Mouse (Mus musculus): ENCODE measurements around the gene Tmem53. TPM values are rescaled to one million over a fixed set of nuclear protein-coding genes. Genes with fewer than 3 reads are reported as not detected.
A peak's percentile ranks its signal among the peaks of the same experiment; 100 is the strongest.

The Tmem53 gene
- polyA plus RNA-seq, 1 experiment from 2014 or later: 34.4 TPM

DNA sequence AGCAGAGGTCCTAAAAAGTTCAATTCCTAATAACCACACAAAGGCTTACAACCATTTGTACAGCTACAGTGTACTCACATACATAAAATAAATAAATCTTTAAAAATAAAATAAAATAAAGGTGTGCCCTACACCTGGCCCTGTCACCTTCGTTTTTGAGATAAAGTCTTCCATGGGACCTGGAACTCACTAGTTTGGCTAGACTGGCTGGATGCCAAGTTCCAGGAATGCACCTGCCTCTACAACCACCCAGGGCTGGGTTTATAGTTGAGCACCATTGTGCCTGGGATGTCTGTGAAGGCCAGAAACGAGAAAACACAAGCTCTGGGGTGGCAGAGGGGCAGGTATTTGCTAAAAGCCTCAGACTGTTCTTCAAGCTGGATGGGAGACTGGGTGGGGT lies 12.6 kb upstream of the Tmem53 start:
- H3K9ac ChIP-seq (ENCODE audit: low read depth, low read length): no peak overlapping the region
- H3K4me3 ChIP-seq (replicated peaks; ENCODE audit: low read depth, low read length): no peak overlapping the region
- H3K27me3 ChIP-seq (ENCODE audit: insufficient read depth, low read length): no peaks in the 10 kb centered on the region
- H3K36me3 ChIP-seq (ENCODE audit: insufficient read depth, low read length): no peaks in the 10 kb centered on the region
- DNase-seq (ENCODE audit: low spot score): no peak
- no peaks in the 10 kb centered on the region for H3K9me3 ChIP-seq (replicated peaks; ENCODE audit: low read length)
- no peak for TF ChIP-seq CTCF (IDR thresholded peaks at IDR 0.05; ENCODE audit: low read depth)
- ATAC-seq (replicated peaks; ENCODE audit: low FRiP score, low read depth): no peak
- no peak overlapping the region for H3K4me2 ChIP-seq (ENCODE audit: low read length)
- 48% methylated on average over 2 of the region's 2 CpGs for WGBS
- H3K4me1 ChIP-seq (replicated peaks; ENCODE audit: insufficient read depth, low read length): no peaks in the 10 kb centered on the region
- no peak overlapping the region for H3K27ac ChIP-seq

DNA sequence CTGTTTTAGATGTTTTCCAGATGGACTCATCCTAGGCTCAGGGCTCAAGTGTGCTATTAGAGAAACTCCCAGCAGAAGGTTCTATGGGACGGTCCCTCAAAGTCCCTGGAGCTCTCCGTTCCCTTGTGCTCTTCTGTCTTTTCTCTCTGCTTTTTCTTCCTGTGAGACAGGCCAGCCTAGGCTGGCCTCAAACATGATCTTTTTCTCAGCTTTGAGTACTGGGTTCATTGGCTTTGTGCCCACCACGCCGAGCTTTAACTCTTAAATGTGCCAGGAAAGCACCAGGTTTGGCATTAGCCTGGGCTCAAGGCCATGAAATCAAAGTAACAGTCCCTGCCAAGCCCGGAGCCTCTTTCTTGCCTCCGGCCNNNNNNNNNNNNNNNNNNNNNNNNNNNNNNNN lies 10.9 kb upstream of the Tmem53 start:
- DNase-seq (ENCODE audit: low spot score) (no peak), ATAC-seq (replicated peaks; ENCODE audit: low FRiP score, low read depth) (no peak)
- Histone ChIP-seq H3K4me1 (replicated peaks; ENCODE audit: insufficient read depth, low read length) (no peaks in the 10 kb centered on the region), H3K27ac (no peak overlapping the region), H3K4me2 (ENCODE audit: low read length) (no peak overlapping the region), H3K4me3 (replicated peaks; ENCODE audit: low read depth, low read length) (no peak overlapping the region), H3K9ac (ENCODE audit: low read depth, low read length) (no peak overlapping the region), H3K27me3 (ENCODE audit: insufficient read depth, low read length) (no peaks in the 10 kb centered on the region), H3K36me3 (ENCODE audit: insufficient read depth, low read length) (no peaks in the 10 kb centered on the region), H3K9me3 (replicated peaks; ENCODE audit: low read length) (no peaks in the 10 kb centered on the region)
- WGBS: 71% methylated on average over 6 of the region's 6 CpGs
- TF ChIP-seq CTCF (IDR thresholded peaks at IDR 0.05; ENCODE audit: low read depth): no peak

DNA sequence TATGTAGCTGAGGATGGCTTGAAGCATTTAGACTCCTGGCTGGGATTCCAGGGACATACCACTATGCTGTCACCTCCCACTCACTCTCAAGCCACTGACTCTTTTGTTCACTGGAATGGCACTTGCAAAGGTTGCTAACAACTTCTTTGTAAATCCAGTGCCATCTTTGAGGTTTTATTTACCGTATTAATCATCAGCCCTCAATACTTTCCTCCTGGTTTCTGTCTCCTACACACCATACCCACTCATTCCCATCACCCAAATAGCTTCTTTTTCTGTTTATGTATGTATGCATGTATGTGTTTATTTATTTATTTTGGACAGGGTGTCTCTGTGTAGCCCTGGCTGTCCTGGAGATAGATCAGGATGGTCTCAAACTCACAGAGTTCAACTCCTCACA lies 769 bp upstream of the Tmem53 start:
- no peak overlapping the region for H3K4me3 ChIP-seq (replicated peaks; ENCODE audit: low read depth, low read length)
- no peaks in the 10 kb centered on the region for H3K9me3 ChIP-seq (replicated peaks; ENCODE audit: low read length)
- WGBS: 79% methylated on average over 1 of the region's 1 CpGs
- H3K27ac ChIP-seq: 0 out of 2 replicates have a peak overlapping the region, but pooled peaks have one; percentile 26
- H3K4me2 ChIP-seq (ENCODE audit: low read length): peak overlapping the region; percentile 78; the same call in 1 of the 2 replicates
- DNase-seq (ENCODE audit: low spot score): no peak
- no peak for TF ChIP-seq CTCF (IDR thresholded peaks at IDR 0.05; ENCODE audit: low read depth)
- no peaks in the 10 kb centered on the region for H3K27me3 ChIP-seq (ENCODE audit: insufficient read depth, low read length)
- no peaks in the 10 kb centered on the region for H3K36me3 ChIP-seq (ENCODE audit: insufficient read depth, low read length)
- ATAC-seq (replicated peaks; ENCODE audit: low FRiP score, low read depth): no peak
- no peak overlapping the region for H3K9ac ChIP-seq (ENCODE audit: low read depth, low read length)
- 0 out of 2 replicates have a peak, but pooled peaks cover 7% of the 10 kb centered on the region for H3K4me1 ChIP-seq (replicated peaks; ENCODE audit: insufficient read depth, low read length)

DNA sequence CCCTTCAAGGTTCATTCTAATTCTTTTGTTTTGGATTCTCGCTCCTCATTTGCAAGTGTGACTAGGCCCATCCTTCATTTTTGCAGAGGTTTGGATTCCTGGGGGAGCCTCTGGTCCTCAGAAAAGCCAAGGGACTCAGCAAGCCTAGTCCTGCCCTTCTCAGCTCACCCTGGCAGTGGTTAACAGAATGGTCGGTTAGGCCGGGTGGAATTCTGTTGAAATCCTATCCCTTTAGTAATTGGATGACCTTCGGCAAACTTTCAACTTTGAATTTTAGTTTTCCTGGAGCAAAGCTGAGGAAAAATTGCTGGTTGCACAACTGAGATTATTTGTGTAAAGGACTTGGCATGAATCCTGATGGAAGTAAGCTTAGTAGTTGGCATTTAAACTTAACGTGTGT lies 600 bp downstream of the Tmem53 start:
- H3K36me3 ChIP-seq (ENCODE audit: insufficient read depth, low read length): no peaks in the 10 kb centered on the region
- peak overlapping the region; percentile 78 for H3K9ac ChIP-seq (ENCODE audit: low read depth, low read length)
- WGBS: 18% methylated on average over 5 of the region's 5 CpGs
- TF ChIP-seq CTCF (IDR thresholded peaks at IDR 0.05; ENCODE audit: low read depth): no peak
- H3K4me2 ChIP-seq (ENCODE audit: low read length): peak overlapping the region; percentile 78
- peak overlapping the region; percentile 65 for H3K4me3 ChIP-seq (replicated peaks; ENCODE audit: low read depth, low read length)
- ATAC-seq (replicated peaks; ENCODE audit: low FRiP score, low read depth): 0 out of 2 replicates have a peak, but pooled peaks have one; percentile 20
- 0 out of 2 replicates have a peak, but pooled peaks cover 7% of the 10 kb centered on the region for H3K4me1 ChIP-seq (replicated peaks; ENCODE audit: insufficient read depth, low read length)
- no peaks in the 10 kb centered on the region for H3K27me3 ChIP-seq (ENCODE audit: insufficient read depth, low read length)
- peak; percentile 46 for DNase-seq (ENCODE audit: low spot score)
- no peaks in the 10 kb centered on the region for H3K9me3 ChIP-seq (replicated peaks; ENCODE audit: low read length)
- peak overlapping the region; percentile 92 for H3K27ac ChIP-seq

DNA sequence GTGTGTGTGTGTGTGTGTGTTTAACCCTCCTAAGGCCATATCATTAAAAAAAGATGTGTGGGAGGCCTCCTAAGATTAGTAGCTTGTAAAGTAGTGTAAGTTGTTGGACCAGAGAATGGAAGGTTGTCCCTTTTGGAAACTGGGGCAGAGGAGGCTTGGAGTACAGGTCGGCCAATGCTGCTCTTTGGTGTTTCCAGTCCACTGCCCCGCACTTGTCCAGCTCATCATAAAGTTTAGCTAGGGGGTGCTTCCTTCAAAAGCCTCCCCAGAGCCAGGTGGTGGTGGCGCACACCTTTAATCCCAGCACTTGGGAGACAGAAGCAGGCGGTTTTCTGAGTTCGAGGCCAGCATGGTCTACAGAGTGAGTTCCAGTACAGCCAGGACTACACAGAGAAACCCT lies 1.0 kb downstream of the Tmem53 start:
- Histone ChIP-seq H3K9me3 (replicated peaks; ENCODE audit: low read length) (no peaks in the 10 kb centered on the region), H3K9ac (ENCODE audit: low read depth, low read length) (no peak overlapping the region), H3K27me3 (ENCODE audit: insufficient read depth, low read length) (no peaks in the 10 kb centered on the region), H3K4me1 (replicated peaks; ENCODE audit: insufficient read depth, low read length) (0 out of 2 replicates have a peak, but pooled peaks cover 7% of the 10 kb centered on the region), H3K36me3 (ENCODE audit: insufficient read depth, low read length) (no peaks in the 10 kb centered on the region), H3K4me2 (ENCODE audit: low read length) (peak overlapping the region; percentile 78), H3K27ac (peak overlapping the region; percentile 92), H3K4me3 (replicated peaks; ENCODE audit: low read depth, low read length) (no peak overlapping the region)
- WGBS: 65% methylated on average over 5 of the region's 5 CpGs
- ATAC-seq (replicated peaks; ENCODE audit: low FRiP score, low read depth) (no peak), DNase-seq (ENCODE audit: low spot score) (peak; percentile 24)
- no peak for TF ChIP-seq CTCF (IDR thresholded peaks at IDR 0.05; ENCODE audit: low read depth)

DNA sequence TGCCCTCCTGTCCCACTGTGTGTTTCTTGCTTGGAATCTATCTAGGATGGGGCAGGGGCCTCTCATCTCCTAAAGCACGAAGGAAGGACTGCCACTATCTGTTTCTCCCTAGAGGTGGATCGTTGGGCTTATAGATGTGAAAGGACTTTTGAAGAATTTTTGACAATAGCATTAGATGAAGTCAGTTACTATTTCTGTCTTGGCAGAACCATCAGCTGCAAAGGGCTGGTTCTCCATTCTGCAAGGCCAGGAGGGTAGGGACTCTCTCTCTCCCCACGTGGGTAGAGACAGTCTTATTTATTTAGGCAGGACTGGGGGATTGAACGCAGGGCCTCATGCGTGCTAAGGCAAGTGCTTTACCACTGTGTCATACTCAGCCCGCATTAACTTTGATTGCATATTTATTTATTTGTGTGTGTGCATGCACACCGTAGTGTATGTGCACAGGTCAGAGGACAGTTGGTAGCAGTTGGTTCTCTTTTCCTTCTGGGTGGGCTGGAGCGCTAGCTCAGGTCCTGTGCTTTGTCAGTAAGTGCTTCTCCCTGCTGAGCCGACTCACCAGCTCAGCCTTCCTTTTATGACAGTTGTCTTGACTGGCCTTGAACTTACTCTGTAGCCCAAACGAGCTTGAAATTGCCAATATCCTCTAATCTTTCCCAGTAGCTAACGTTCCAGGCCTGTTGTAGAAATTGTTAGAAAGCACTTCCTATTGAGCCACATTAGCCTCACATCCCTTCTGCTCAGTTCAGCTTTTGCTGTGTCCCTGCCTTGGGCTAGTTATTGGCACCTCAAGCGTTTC lies 1.7 kb downstream of the Tmem53 start:
- DNase-seq (ENCODE audit: low spot score) (no peak), ATAC-seq (replicated peaks; ENCODE audit: low FRiP score, low read depth) (no peak)
- no peak for TF ChIP-seq CTCF (IDR thresholded peaks at IDR 0.05; ENCODE audit: low read depth)
- WGBS: 68% methylated on average over 12 of the region's 12 CpGs
- Histone ChIP-seq H3K27me3 (ENCODE audit: insufficient read depth, low read length) (no peaks in the 10 kb centered on the region), H3K4me3 (replicated peaks; ENCODE audit: low read depth, low read length) (no peak overlapping the region), H3K27ac (no peak overlapping the region), H3K36me3 (ENCODE audit: insufficient read depth, low read length) (no peaks in the 10 kb centered on the region), H3K4me2 (ENCODE audit: low read length) (no peak overlapping the region), H3K9me3 (replicated peaks; ENCODE audit: low read length) (no peaks in the 10 kb centered on the region), H3K9ac (ENCODE audit: low read depth, low read length) (no peak overlapping the region), H3K4me1 (replicated peaks; ENCODE audit: insufficient read depth, low read length) (0 out of 2 replicates have a peak, but pooled peaks cover 7% of the 10 kb centered on the region)

All from kidney, postnatal 0 days (tissue).